Comparison of ENCODE assay signal across 16 mouse cellular contexts in genomic region chr6:33078260-33078936, GRCm38 (mm10). TPM values are rescaled to one million over a fixed set of nuclear protein-coding genes. Genes with fewer than 3 reads are reported as not detected.
DNase-seq lines count a peak whose midpoint lies in the region; ATAC-seq lines count a peak whose summit lies in the region.
"Had no signal": no experiment of that assay in that cellular context is flagged by ENCODE, and none has a peak within 500 bp of the region (broad histone marks: within the 10 kb centered on the region; RNA-seq: fewer than 3 reads in every experiment).

No protein-coding gene starts in this region.

- no peak for DNase-seq in hindbrain, embryonic 11.5 days (ENCODE audit: low spot score)
- DNase-seq in ovary, postnatal 36 days (ENCODE audit: low spot score) = peak; percentile 10
- DNase-seq in ovary, adult 18-20 months (ENCODE audit: low spot score) = no peak
- DNase-seq in limb, embryonic 11.5 days (ENCODE audit: low spot score) = peak; percentile 31
- DNase-seq in yolk sac, embryonic 10.5 days (ENCODE audit: low spot score) = peak; percentile 6
- DNase-seq: cerebellum, adult 11 months had no signal

- H3K4me3 ChIP-seq in hindbrain, embryonic 13.5 days = no peak overlapping the region
- H3K4me3 ChIP-seq in hindbrain, embryonic 11.5 days (ENCODE audit: low read depth, low read length) = no peak overlapping the region
- H3K4me3 ChIP-seq in limb, embryonic 11.5 days (ENCODE audit: low read depth, low read length) = no peak overlapping the region
- no peak overlapping the region for H3K4me3 ChIP-seq in heart, embryonic 12.5 days
- H3K4me3 ChIP-seq: forebrain, embryonic 12.5 days; heart, embryonic 13.5 days; hindbrain, embryonic 10.5 days; lung, embryonic 15.5 days; megakaryocyte, embryonic 14.5 days had no signal

- peaks cover 7% of the 10 kb centered on the region; the same call in 1 of the 2 replicates for H3K4me1 ChIP-seq in hindbrain, embryonic 13.5 days (replicated peaks)
- H3K4me1 ChIP-seq in hindbrain, embryonic 11.5 days (replicated peaks; ENCODE audit: control insufficient read depth, insufficient read depth, low read length) = no peaks in the 10 kb centered on the region
- 0 out of 2 replicates have a peak, but pooled peaks cover 3% of the 10 kb centered on the region for H3K4me1 ChIP-seq in limb, embryonic 11.5 days (ENCODE audit: control insufficient read depth, insufficient read depth, low read length)
- no peaks in the 10 kb centered on the region for H3K4me1 ChIP-seq in heart, embryonic 12.5 days (replicated peaks)
- H3K4me1 ChIP-seq: forebrain, embryonic 12.5 days; heart, embryonic 13.5 days; hindbrain, embryonic 10.5 days; lung, embryonic 15.5 days; megakaryocyte, embryonic 14.5 days had no signal

- H3K27ac ChIP-seq in hindbrain, embryonic 13.5 days = no peak overlapping the region
- H3K27ac ChIP-seq in hindbrain, embryonic 11.5 days (ENCODE audit: low read depth, low read length) = no peak overlapping the region
- H3K27ac ChIP-seq in limb, embryonic 11.5 days (replicated peaks; ENCODE audit: low read depth, low read length) = no peak overlapping the region
- no peak overlapping the region for H3K27ac ChIP-seq in heart, embryonic 12.5 days (ENCODE audit: poor library complexity, severe bottlenecking)
- H3K27ac ChIP-seq: forebrain, embryonic 12.5 days; heart, embryonic 13.5 days; hindbrain, embryonic 10.5 days; lung, embryonic 15.5 days had no signal

- WGBS in hindbrain, embryonic 13.5 days = 61% methylated on average over 19 of the region's 19 CpGs
- WGBS in hindbrain, embryonic 11.5 days = 74% methylated on average over 19 of the region's 19 CpGs
- WGBS in limb, embryonic 11.5 days = 50% methylated on average over 19 of the region's 19 CpGs
- WGBS in heart, embryonic 12.5 days = 80% methylated on average over 19 of the region's 19 CpGs

- no peaks in the 10 kb centered on the region for H3K27me3 ChIP-seq in hindbrain, embryonic 13.5 days
- no peaks in the 10 kb centered on the region for H3K27me3 ChIP-seq in hindbrain, embryonic 11.5 days (ENCODE audit: control insufficient read depth, insufficient read depth, low read length)
- H3K27me3 ChIP-seq in limb, embryonic 11.5 days (ENCODE audit: control insufficient read depth, insufficient read depth, low read length) = no peaks in the 10 kb centered on the region
- no peaks in the 10 kb centered on the region for H3K27me3 ChIP-seq in heart, embryonic 12.5 days (replicated peaks)
- H3K27me3 ChIP-seq: forebrain, embryonic 12.5 days; heart, embryonic 13.5 days; lung, embryonic 15.5 days had no signal

- H3K9ac ChIP-seq in hindbrain, embryonic 13.5 days = no peak overlapping the region
- H3K9ac ChIP-seq in hindbrain, embryonic 11.5 days (ENCODE audit: low read depth, low read length) = no peak overlapping the region
- H3K9ac ChIP-seq in limb, embryonic 11.5 days (ENCODE audit: low read length) = no peak overlapping the region
- H3K9ac ChIP-seq in heart, embryonic 12.5 days = no peak overlapping the region
- H3K9ac ChIP-seq: forebrain, embryonic 12.5 days; heart, embryonic 13.5 days; lung, embryonic 15.5 days had no signal

- H3K4me2 ChIP-seq in hindbrain, embryonic 13.5 days = 0 out of 2 replicates have a peak overlapping the region, but pooled peaks have one; percentile 2
- H3K4me2 ChIP-seq in hindbrain, embryonic 11.5 days (replicated peaks; ENCODE audit: low read depth, low read length) = no peak overlapping the region
- H3K4me2 ChIP-seq in limb, embryonic 11.5 days (ENCODE audit: low read depth, severe bottlenecking) = no peak overlapping the region
- H3K4me2 ChIP-seq in heart, embryonic 12.5 days = no peak overlapping the region
- H3K4me2 ChIP-seq: forebrain, embryonic 12.5 days; heart, embryonic 13.5 days; liver, embryonic 11.5 days; lung, embryonic 15.5 days had no signal

- H3K9me3 ChIP-seq in hindbrain, embryonic 13.5 days = no peaks in the 10 kb centered on the region
- H3K9me3 ChIP-seq in hindbrain, embryonic 11.5 days (ENCODE audit: control insufficient read depth, low read length) = no peaks in the 10 kb centered on the region
- no peaks in the 10 kb centered on the region for H3K9me3 ChIP-seq in limb, embryonic 11.5 days (ENCODE audit: control insufficient read depth, low read length)
- H3K9me3 ChIP-seq in heart, embryonic 12.5 days (replicated peaks) = peaks cover 8% of the 10 kb centered on the region
- H3K9me3 ChIP-seq: forebrain, embryonic 12.5 days; hindbrain, embryonic 10.5 days; lung, embryonic 15.5 days had no signal

- H3K36me3 ChIP-seq in hindbrain, embryonic 13.5 days = no peaks in the 10 kb centered on the region
- no peaks in the 10 kb centered on the region for H3K36me3 ChIP-seq in hindbrain, embryonic 11.5 days (ENCODE audit: control insufficient read depth, insufficient read depth, low read length)
- no peaks in the 10 kb centered on the region for H3K36me3 ChIP-seq in limb, embryonic 11.5 days (ENCODE audit: control insufficient read depth, insufficient read depth, low read length)
- H3K36me3 ChIP-seq in heart, embryonic 12.5 days = no peaks in the 10 kb centered on the region
- H3K36me3 ChIP-seq: forebrain, embryonic 12.5 days; heart, embryonic 13.5 days; hindbrain, embryonic 10.5 days; lung, embryonic 15.5 days had no signal

- ATAC-seq in hindbrain, embryonic 13.5 days (ENCODE audit: low FRiP score) = no peak
- ATAC-seq in hindbrain, embryonic 11.5 days (ENCODE audit: low FRiP score) = no peak
- ATAC-seq in limb, embryonic 11.5 days (ENCODE audit: insufficient number of reproducible peaks, low FRiP score, low TSS enrichment, low read depth) = no peak
- no peak for ATAC-seq in megakaryocyte, adult 5-6 weeks (ENCODE audit: poor library complexity, severe bottlenecking)
- no peak for ATAC-seq in heart, embryonic 12.5 days (ENCODE audit: insufficient number of reproducible peaks, low FRiP score)
- ATAC-seq: Patski had no signal

RNA-seq across cellular contexts. Expression of gene Chchd3, which starts 18.3 kb away (rescaled TPM):
- 107 and 108 TPM in 2 replicates for polyA plus RNA-seq in hindbrain, embryonic 13.5 days (2015; fragmentation: Nextera tagmentation; extraction: Ambion mirVana)
- polyA plus RNA-seq in hindbrain, embryonic 11.5 days (2014; fragmentation: Nextera tagmentation; extraction: Ambion mirVana) = 141 and 142 TPM in 2 replicates
- 116 and 117 TPM in 2 replicates for polyA plus RNA-seq in limb, embryonic 11.5 days (2014; fragmentation: Nextera tagmentation; extraction: Ambion mirVana)
- 51.9 and 62.2 TPM in 2 replicates for total RNA-seq in megakaryocyte, adult 5-6 weeks (2015)
- 104 and 113 TPM in 2 replicates for total RNA-seq in megakaryocyte, adult 5-6 weeks (2017)
- polyA plus RNA-seq in heart, embryonic 12.5 days (2016; fragmentation: Nextera tagmentation; extraction: Ambion mirVana) = 173 and 177 TPM in 2 replicates

Comparison
In these comparisons a context has a peak if more than half of its experiments do, and no peak if none do; other contexts are left out.
1. DNase-seq: peak in ovary, postnatal 36 days (single experiment), limb, embryonic 11.5 days (single experiment) and yolk sac, embryonic 10.5 days (single experiment); none in hindbrain, embryonic 11.5 days (single experiment) and ovary, adult 18-20 months (single experiment).